Mouse (Mus musculus) bone marrow macrophage, adult 2 months (primary cell): ENCODE results near the gene Cenpp.

Source experiments
- CTCF ChIP-seq: IDR thresholded peaks from 2 replicates; pipeline ENCODE4 v1.5.1; 2012; ENCODE audit warnings: low read depth, mild to moderate bottlenecking, low read length, moderate library complexity
- POLR2A ChIP-seq: IDR thresholded peaks from 2 replicates; pipeline ENCODE4 v1.6.1; 2012; ENCODE audit warnings: mild to moderate bottlenecking, low read depth, low read length, borderline replicate concordance

DNA sequence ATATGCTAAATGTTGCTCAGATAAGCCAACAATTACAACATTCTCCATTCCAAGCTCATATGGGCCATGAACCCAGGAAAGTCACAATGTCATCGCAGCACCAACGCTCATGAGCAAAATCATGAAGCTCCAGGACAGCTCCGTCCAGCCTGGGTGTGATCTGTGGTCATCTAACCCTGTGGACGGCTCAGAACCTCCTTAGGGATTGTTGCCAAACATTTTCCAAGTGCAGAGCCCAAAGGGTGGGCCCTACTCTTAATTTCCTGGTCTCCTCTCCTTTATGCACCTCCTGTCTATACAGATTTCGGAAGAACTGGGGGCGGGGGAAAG is 179.9 kb downstream of the Cenpp start:
- no peak for TF ChIP-seq CTCF
- no peak for TF ChIP-seq POLR2A
